Mouse (Mus musculus) heart, postnatal 0 days (tissue): ENCODE data around the gene Mex3a. TPM values are rescaled to one million over a fixed set of nuclear protein-coding genes. Genes with fewer than 3 reads are reported as not detected.

ENCODE experiments used
- ATAC-seq: fragments of 200-750 bp; cut with Nextera tagmentation; 2 replicates; pipeline ENCODE4 v1.8.0; 2017; ENCODE audit warnings: low read depth, moderate number of reproducible peaks, moderate library complexity; ENCODE audit not compliant: insufficient read depth
- DNase-seq: peaks from one replicate; pipeline ENCODE4 v3.0.0-alpha.2; 2016; ENCODE audit warnings: low spot score
- H3K27ac ChIP-seq: fragments of 300-500 bp; sonication (generic); 2 replicates; pipeline ENCODE4 v1.5.1; 2014; ENCODE audit warnings: low read depth, mild to moderate bottlenecking
- H3K27me3 ChIP-seq: fragments of 300-500 bp; sonication (generic); 2 replicates; pipeline ENCODE4 v1.6.1; 2014; ENCODE audit warnings: low read length, mixed read lengths; ENCODE audit not compliant: control insufficient read depth, insufficient read depth
- H3K36me3 ChIP-seq: fragments of 300-500 bp; sonication (generic); replicated peaks from 2 replicates; pipeline ENCODE4 v1.6.1; 2014; ENCODE audit warnings: low read length, mixed read lengths; ENCODE audit not compliant: control insufficient read depth, insufficient read depth
- H3K4me1 ChIP-seq: fragments of 300-500 bp; sonication (generic); 2 replicates; pipeline ENCODE4 v1.6.1; 2014; ENCODE audit warnings: antibody characterized with exemption; ENCODE audit not compliant: control insufficient read depth, insufficient read depth
- H3K4me2 ChIP-seq: fragments of 300-500 bp; sonication (generic); 2 replicates; pipeline ENCODE4 v1.6.1; 2014; ENCODE audit warnings: low read depth, mild to moderate bottlenecking, low read length, moderate library complexity
- H3K4me3 ChIP-seq: fragments of 300-500 bp; sonication (generic); 2 replicates; pipeline ENCODE4 v1.5.1; 2014; ENCODE audit warnings: low read depth, low read length
- H3K9ac ChIP-seq: fragments of 300-500 bp; sonication (generic); replicated peaks from 2 replicates; pipeline ENCODE4 v1.6.1; 2014; ENCODE audit warnings: low read depth, low read length, mixed read lengths
- H3K9me3 ChIP-seq: fragments of 300-500 bp; sonication (generic); replicated peaks from 2 replicates; pipeline ENCODE4 v1.6.1; 2016; ENCODE audit warnings: low read length; ENCODE audit not compliant: control insufficient read depth
- CTCF ChIP-seq: IDR thresholded peaks from 2 replicates; pipeline ENCODE4 v1.5.1; 2016; ENCODE audit warnings: antibody characterized with exemption, control low read depth, low read depth
- EP300 ChIP-seq: IDR thresholded peaks from 2 replicates; pipeline ENCODE4 v1.6.1; 2016; ENCODE audit warnings: antibody characterized with exemption, low read depth
- WGBS: fragments of 180-500 bp; shearing (Covaris S2); extraction: QIAGEN DNeasy Blood & Tissue Kit; methylation state at CpG from one replicate; pipeline ENCODE4 v1.1.7; 2014; 5-methylcytosine and 5-hydroxymethylcytosine counted together
- polyA plus RNA-seq: library from polyadenylated mRNA; unstranded; fragments of >200 nt; fragmentation: Nextera tagmentation; extraction: Ambion mirVana; gene quantifications from 2 replicates; pipeline ENCODE4 v1.2.1, GENCODE M21; 2015
- total RNA-seq: library from RNA; depleted of rRNA; stranded (reverse); fragments of >200 nt; gene quantifications from 2 replicates; pipeline ENCODE4 v1.2.3, GENCODE M21; 2014; ENCODE audit warnings: low replicate concordance

The Mex3a gene
- total and polyA plus RNA-seq, 2 experiments from 2014 or later, result 2.7 to 6.0 TPM

GRCm38 (mm10) chr3:88526157-88527131 is 5.8 kb upstream of the Mex3a start:
- TF ChIP-seq EP300 (no peak), CTCF (peak; percentile 99)
- Histone ChIP-seq H3K4me3 (no peak overlapping the region), H3K9ac (no peak overlapping the region), H3K36me3 (no peaks in the 10 kb centered on the region; the same call in 1 of the 2 replicates), H3K4me1 (peaks cover 28% of the 10 kb centered on the region), H3K9me3 (no peaks in the 10 kb centered on the region), H3K27me3 (no peaks in the 10 kb centered on the region), H3K4me2 (no peak overlapping the region), H3K27ac (no peak overlapping the region)
- ATAC-seq (peak; percentile 86), DNase-seq (peak; percentile 94)
- 34% methylated on average over 17 of the region's 17 CpGs for WGBS

- H3K4me1 ChIP-seq, result peaks cover 28% of the 10 kb centered on the region
- H3K9ac ChIP-seq, result peak overlapping the region; percentile 40; the same call in 1 of the 2 replicates
- no peaks in the 10 kb centered on the region; the same call in 1 of the 2 replicates for H3K36me3 ChIP-seq
- DNase-seq, result no peak
- H3K9me3 ChIP-seq, result no peaks in the 10 kb centered on the region
- H3K27ac ChIP-seq, result no peak overlapping the region
- H3K27me3 ChIP-seq, result no peaks in the 10 kb centered on the region
- H3K4me3 ChIP-seq, result no peak overlapping the region
- no peak overlapping the region for H3K4me2 ChIP-seq
- 21% methylated on average over 8 of the region's 8 CpGs for WGBS
- no peak for ATAC-seq
- TF ChIP-seq CTCF, result no peak
- no peak for TF ChIP-seq EP300
These were observed 4.6 kb upstream of the Mex3a start for GRCm38 (mm10) chr3:88527565-88527964.

GRCm38 (mm10) chr3:88528646-88529045 is 3.5 kb upstream of the Mex3a start:
- H3K9me3 ChIP-seq, result no peaks in the 10 kb centered on the region

GRCm38 (mm10) chr3:88529204-88530000 is 2.8 kb upstream of the Mex3a start:
- H3K4me3 ChIP-seq, result no peak overlapping the region
- H3K4me2 ChIP-seq, result 0 out of 2 replicates have a peak overlapping the region, but pooled peaks have one; percentile 4
- H3K9me3 ChIP-seq, result no peaks in the 10 kb centered on the region
- DNase-seq (no peak), ATAC-seq (no peak)
- H3K27me3 ChIP-seq, result no peaks in the 10 kb centered on the region
- H3K27ac ChIP-seq, result no peak overlapping the region
- H3K9ac ChIP-seq, result no peak overlapping the region
- 40% methylated on average over 7 of the region's 7 CpGs for WGBS
- no peak for TF ChIP-seq EP300
- TF ChIP-seq CTCF, result no peak
- H3K36me3 ChIP-seq, result no peaks in the 10 kb centered on the region; the same call in 1 of the 2 replicates
- peaks cover 40% of the 10 kb centered on the region for H3K4me1 ChIP-seq

More at GRCm38 (mm10) chr3:88528646-88529045, 3.5 kb upstream of the Mex3a start:
- Histone ChIP-seq H3K27ac (no peak overlapping the region), H3K4me2 (no peak overlapping the region), H3K27me3 (no peaks in the 10 kb centered on the region), H3K36me3 (no peaks in the 10 kb centered on the region; the same call in 1 of the 2 replicates), H3K4me1 (peaks cover 36% of the 10 kb centered on the region), H3K9ac (no peak overlapping the region), H3K4me3 (no peak overlapping the region)
- TF ChIP-seq EP300, result no peak
- WGBS, result 90% methylated on average over 11 of the region's 11 CpGs
- ATAC-seq (no peak), DNase-seq (no peak)

GRCm38 (mm10) chr3:88530082-88530864 is 1.9 kb upstream of the Mex3a start:
- DNase-seq (no peak), ATAC-seq (no peak)
- Histone ChIP-seq H3K9ac (peak overlapping the region; percentile 40; the same call in 1 of the 2 replicates), H3K4me2 (peak overlapping the region; percentile 99), H3K4me3 (peak overlapping the region; percentile 90), H3K36me3 (no peaks in the 10 kb centered on the region; the same call in 1 of the 2 replicates), H3K27me3 (no peaks in the 10 kb centered on the region), H3K27ac (peak overlapping the region; percentile 76; the same call in 1 of the 2 replicates), H3K4me1 (peaks cover 40% of the 10 kb centered on the region), H3K9me3 (no peaks in the 10 kb centered on the region)
- TF ChIP-seq EP300 (no peak), CTCF (no peak)
- 34% methylated on average over 11 of the region's 11 CpGs for whole genome bisulfite sequencing
